Mouse (Mus musculus): Measurements from ENCODE around the gene Man1b1. TPM values are rescaled to one million over a fixed set of nuclear protein-coding genes. Genes with fewer than 3 reads are reported as not detected.

The Man1b1 gene
- polyA plus RNA-seq (2015; fragmentation: Nextera tagmentation; extraction: Ambion mirVana), result 15.7 and 16.5 TPM in 2 replicates

DNA sequence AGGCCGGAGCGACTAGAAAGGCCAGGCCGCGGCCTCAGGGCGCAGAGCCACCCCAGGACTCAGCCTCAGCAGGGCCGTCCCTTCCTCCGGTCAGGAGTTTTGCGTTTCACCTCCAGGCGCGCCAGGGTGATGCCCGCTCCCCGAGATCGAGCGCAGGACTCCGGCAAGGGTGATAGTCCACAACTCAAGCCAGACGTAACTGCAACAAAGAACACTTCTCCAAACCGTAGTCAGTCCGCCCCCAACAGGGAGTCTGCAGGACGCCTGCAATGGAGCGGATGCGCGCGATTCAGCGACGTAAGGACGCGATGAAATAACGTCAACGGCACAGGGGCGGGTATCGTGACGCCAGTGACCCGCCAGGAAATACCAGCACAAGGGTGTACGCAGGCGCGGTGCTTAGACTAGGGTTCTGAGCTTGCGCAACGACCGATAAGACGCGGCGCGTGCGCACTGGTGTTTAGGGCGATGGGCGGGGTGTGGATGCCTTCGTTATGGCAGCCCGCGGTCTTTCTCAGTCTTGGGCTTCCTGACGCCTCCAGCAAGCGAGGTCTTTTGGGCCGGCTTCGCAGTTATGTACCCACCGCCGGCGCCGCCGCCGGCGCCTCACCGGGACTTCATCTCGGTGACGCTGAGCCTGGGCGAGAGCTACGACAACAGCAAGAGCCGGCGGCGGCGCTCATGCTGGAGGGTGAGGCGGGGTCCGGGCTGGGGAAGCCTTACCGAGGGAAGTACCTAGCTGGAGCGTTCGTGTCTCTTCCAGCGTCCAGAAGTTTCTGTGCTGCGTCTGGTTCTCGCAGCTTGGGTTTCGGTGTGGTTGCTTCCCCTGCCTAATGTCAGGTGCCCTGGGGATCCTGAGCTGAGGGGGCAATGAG is at the start of gene Man1b1:
Gene Man1b1 (plus strand): TSS at position 53 of the 875 bp plus-strand sequence.
- peak; percentile 96 for ATAC-seq
- Histone ChIP-seq H3K4me3 (ENCODE audit: low read depth, low read length) (peak within 1 kb of the TSS; percentile 80), H3K27me3 (ENCODE audit: insufficient read depth, low read length) (no peaks in the 10 kb centered on the region), H3K4me1 (ENCODE audit: insufficient read depth) (peaks cover 18% of the 10 kb centered on the region), H3K9ac (replicated peaks) (peak within 1 kb of the TSS; percentile 86), H3K9me3 (ENCODE audit: low read length) (no peaks in the 10 kb centered on the region), H3K27ac (ENCODE audit: low read depth) (peak within 1 kb of the TSS; percentile 79), H3K36me3 (replicated peaks; ENCODE audit: insufficient read depth, low read length) (peaks cover 24% of the 10 kb centered on the region), H3K4me2 (ENCODE audit: low read depth, low read length) (peak within 1 kb of the TSS; percentile 96)
- DNase-seq, result peak; percentile 100
- WGBS (ENCODE audit: insufficient replicate concordance), result under 1% methylated on average over 78 of the region's 78 CpGs
- TF ChIP-seq CTCF (IDR thresholded peaks at IDR 0.05; ENCODE audit: low read depth) (peak; percentile 56), EP300 (IDR thresholded peaks at IDR 0.05; ENCODE audit: low read depth) (no peak)

DNA sequence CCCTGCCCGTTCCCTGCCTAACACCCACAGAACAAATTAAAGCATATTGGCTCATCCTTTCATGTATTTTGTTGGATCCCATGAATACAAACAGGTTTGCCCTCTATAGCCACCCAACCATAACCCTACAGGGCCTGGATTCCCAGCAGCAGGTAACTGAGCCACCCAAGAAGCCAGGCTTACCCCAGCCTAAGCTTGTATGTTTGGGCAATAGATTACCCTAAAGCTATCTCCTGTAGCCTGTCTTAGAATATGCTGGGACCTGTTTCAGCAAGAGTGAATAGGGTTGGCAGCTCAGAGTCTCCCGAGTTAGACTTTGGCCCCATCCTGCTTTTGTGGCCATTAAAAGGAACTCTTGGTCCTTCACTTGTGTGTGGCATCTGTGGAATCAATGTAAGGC is 46.6 kb upstream of the Man1b1 start:
- H3K27ac ChIP-seq (ENCODE audit: low read depth), result no peak overlapping the region
- H3K9me3 ChIP-seq (ENCODE audit: low read length), result no peaks in the 10 kb centered on the region
- peaks cover 25% of the 10 kb centered on the region for H3K27me3 ChIP-seq (ENCODE audit: insufficient read depth, low read length)
- H3K4me3 ChIP-seq (ENCODE audit: low read depth, low read length), result no peak overlapping the region
- DNase-seq (no peak), ATAC-seq (no peak)
- no peak overlapping the region for H3K4me2 ChIP-seq (ENCODE audit: low read depth, low read length)
- no peak overlapping the region for H3K9ac ChIP-seq (replicated peaks)
- peaks cover 4% of the 10 kb centered on the region; the same call in 1 of the 2 replicates for H3K4me1 ChIP-seq (ENCODE audit: insufficient read depth)
- TF ChIP-seq CTCF (IDR thresholded peaks at IDR 0.05; ENCODE audit: low read depth), result no peak
- TF ChIP-seq EP300 (IDR thresholded peaks at IDR 0.05; ENCODE audit: low read depth), result no peak
- 81% methylated on average over 2 of the region's 2 CpGs for WGBS (ENCODE audit: insufficient replicate concordance)
- peaks cover 28% of the 10 kb centered on the region for H3K36me3 ChIP-seq (replicated peaks; ENCODE audit: insufficient read depth, low read length)

- DNase-seq (no peak), ATAC-seq (peak; percentile 64)
- H3K4me3 ChIP-seq (ENCODE audit: low read depth, low read length), result no peak overlapping the region
- no peak overlapping the region for H3K4me2 ChIP-seq (ENCODE audit: low read depth, low read length)
- H3K27me3 ChIP-seq (ENCODE audit: insufficient read depth, low read length), result peaks cover 32% of the 10 kb centered on the region
- 42% methylated on average over 1 of the region's 1 CpGs for WGBS (ENCODE audit: insufficient replicate concordance)
- 0 out of 2 replicates have a peak overlapping the region, but pooled peaks have one; percentile 5 for H3K27ac ChIP-seq (ENCODE audit: low read depth)
- peaks cover 21% of the 10 kb centered on the region for H3K36me3 ChIP-seq (replicated peaks; ENCODE audit: insufficient read depth, low read length)
- H3K9ac ChIP-seq (replicated peaks), result no peak overlapping the region
- H3K4me1 ChIP-seq (ENCODE audit: insufficient read depth), result peaks cover 4% of the 10 kb centered on the region; the same call in 1 of the 2 replicates
- H3K9me3 ChIP-seq (ENCODE audit: low read length), result no peaks in the 10 kb centered on the region
- TF ChIP-seq EP300 (IDR thresholded peaks at IDR 0.05; ENCODE audit: low read depth), result no peak
- TF ChIP-seq CTCF (IDR thresholded peaks at IDR 0.05; ENCODE audit: low read depth), result no peak
These were observed 45.8 kb upstream of the Man1b1 start for GRCm38 (mm10) chr2:25286314-25286713.

GRCm38 (mm10) chr2:25286837-25287636 is 45.1 kb upstream of the Man1b1 start:
- no peak for DNase-seq
- H3K4me2 ChIP-seq (ENCODE audit: low read depth, low read length), result no peak overlapping the region
- no peak for TF ChIP-seq CTCF (IDR thresholded peaks at IDR 0.05; ENCODE audit: low read depth)
- no peak for TF ChIP-seq EP300 (IDR thresholded peaks at IDR 0.05; ENCODE audit: low read depth)
- H3K4me3 ChIP-seq (ENCODE audit: low read depth, low read length), result no peak overlapping the region
- H3K9ac ChIP-seq (replicated peaks), result no peak overlapping the region
- H3K4me1 ChIP-seq (ENCODE audit: insufficient read depth), result peaks cover 5% of the 10 kb centered on the region
- H3K9me3 ChIP-seq (ENCODE audit: low read length), result no peaks in the 10 kb centered on the region
- peak; percentile 83 for ATAC-seq
- H3K27me3 ChIP-seq (ENCODE audit: insufficient read depth, low read length), result peaks cover 39% of the 10 kb centered on the region
- 39% methylated on average over 7 of the region's 7 CpGs for WGBS (ENCODE audit: insufficient replicate concordance)
- 0 out of 2 replicates have a peak overlapping the region, but pooled peaks have one; percentile 5 for H3K27ac ChIP-seq (ENCODE audit: low read depth)
- H3K36me3 ChIP-seq (replicated peaks; ENCODE audit: insufficient read depth, low read length), result peaks cover 19% of the 10 kb centered on the region

DNA sequence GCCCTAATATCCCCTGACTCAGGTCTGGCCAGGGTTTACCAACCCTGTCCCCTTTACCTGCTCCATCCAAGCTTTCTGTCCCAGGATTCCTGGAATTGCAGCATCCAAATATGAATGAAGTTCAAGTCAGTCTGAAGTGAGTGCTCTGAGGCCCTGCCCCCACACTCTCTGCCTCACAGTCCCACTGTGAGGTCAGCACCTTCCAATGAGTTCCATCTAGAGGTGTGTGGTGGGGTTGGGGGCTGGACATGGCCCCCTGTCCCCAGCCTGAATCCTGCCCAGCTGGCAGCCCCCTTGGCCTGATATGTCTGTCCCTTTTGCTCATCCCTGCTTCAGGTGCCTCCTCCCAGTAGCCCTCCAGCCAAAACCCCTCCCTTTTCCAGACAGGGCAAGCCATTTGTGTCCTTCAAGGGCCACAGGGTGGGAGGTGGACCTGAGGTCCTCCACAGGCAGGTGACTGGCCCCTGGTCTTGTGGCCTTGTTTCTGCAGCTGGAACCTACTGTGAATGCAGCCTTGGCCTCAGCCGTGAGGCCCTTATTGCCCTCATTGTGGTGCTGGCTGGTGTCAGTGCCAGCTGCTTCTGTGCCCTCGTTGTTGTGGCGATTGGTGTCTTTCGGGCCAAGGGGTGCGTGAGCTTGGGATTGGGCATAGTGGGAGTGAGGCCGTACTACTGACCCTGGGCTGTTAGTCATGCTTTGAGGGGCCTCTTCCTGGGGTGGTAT is 44.0 kb upstream of the Man1b1 start, which contains the start of gene Tmem210:
Gene Tmem210 (plus strand): TSS at position 219 of the 723 bp plus-strand sequence.
- Histone ChIP-seq H3K9ac (replicated peaks) (no peak within 1 kb of the TSS), H3K4me1 (ENCODE audit: insufficient read depth) (peaks cover 12% of the 10 kb centered on the region), H3K27me3 (ENCODE audit: insufficient read depth, low read length) (peaks cover 49% of the 10 kb centered on the region), H3K36me3 (replicated peaks; ENCODE audit: insufficient read depth, low read length) (peaks cover 18% of the 10 kb centered on the region), H3K4me3 (ENCODE audit: low read depth, low read length) (no peak within 1 kb of the TSS), H3K9me3 (ENCODE audit: low read length) (no peaks in the 10 kb centered on the region), H3K27ac (ENCODE audit: low read depth) (no peak within 1 kb of the TSS), H3K4me2 (ENCODE audit: low read depth, low read length) (no peak within 1 kb of the TSS)
- 86% methylated on average over 6 of the region's 6 CpGs for WGBS (ENCODE audit: insufficient replicate concordance)
- no peak for ATAC-seq
- TF ChIP-seq CTCF (IDR thresholded peaks at IDR 0.05; ENCODE audit: low read depth) (no peak), EP300 (IDR thresholded peaks at IDR 0.05; ENCODE audit: low read depth) (no peak)
- no peak for DNase-seq

Measured in liver, postnatal 0 days (tissue).